Mouse (Mus musculus) olfactory bulb, adult 2 months (tissue): ENCODE data around the gene Cwc22.

Experiments
- CTCF ChIP-seq: fragments of 200-500 bp; IDR thresholded peaks from 2 replicates; pipeline ENCODE4 v1.5.1; 2012; ENCODE audit warnings: low read depth, mild to moderate bottlenecking, low read length, moderate library complexity; ENCODE audit not compliant: insufficient read depth
- POLR2A ChIP-seq: fragments of 200-500 bp; IDR thresholded peaks from 2 replicates; pipeline ENCODE4 v1.6.1; 2012; ENCODE audit warnings: mild to moderate bottlenecking, low read depth, low read length, moderate library complexity; ENCODE audit not compliant: insufficient read depth

GRCm38 (mm10) chr2:77897988-77898387, 48.2 kb downstream of the Cwc22 start:
- TF ChIP-seq CTCF, result no peak
- no peak for TF ChIP-seq POLR2A
